Mouse (Mus musculus) testis, adult 2 months (tissue): ENCODE data around the gene Rps11. TPM values are rescaled to one million over a fixed set of nuclear protein-coding genes. Genes with fewer than 3 reads are reported as not detected.
A peak's percentile ranks its signal among the peaks of the same experiment; 100 is the strongest.

Source experiments
- H3K27ac ChIP-seq: fragments of 200-500 bp; 2 replicates; pipeline ENCODE4 v1.5.1; 2012; ENCODE audit warnings: low read depth, low read length; ENCODE audit not compliant: control insufficient read depth, insufficient read depth
- H3K27me3 ChIP-seq: fragments of 200-500 bp; 2 replicates; pipeline ENCODE4 v1.6.1; 2012; ENCODE audit warnings: mild to moderate bottlenecking, low read length, moderate library complexity; ENCODE audit not compliant: control insufficient read depth, insufficient read depth
- H3K36me3 ChIP-seq: fragments of 200-500 bp; 2 replicates; pipeline ENCODE4 v1.6.1; 2012; ENCODE audit warnings: mild to moderate bottlenecking, low read length; ENCODE audit not compliant: control insufficient read depth, insufficient read depth
- H3K4me1 ChIP-seq: fragments of 200-500 bp; 2 replicates; pipeline ENCODE4 v1.6.1; 2012; ENCODE audit warnings: low read length; ENCODE audit not compliant: control insufficient read depth, insufficient read depth
- H3K4me3 ChIP-seq: fragments of 200-500 bp; 2 replicates; pipeline ENCODE4 v1.5.1; 2012; ENCODE audit warnings: low read depth, mild to moderate bottlenecking, low read length, moderate library complexity, mixed read lengths; ENCODE audit not compliant: control insufficient read depth
- CTCF ChIP-seq: fragments of 200-500 bp; IDR thresholded peaks from 2 replicates; pipeline ENCODE4 v1.5.1; 2012; ENCODE audit warnings: low read depth, mild to moderate bottlenecking, inconsistent platforms, low read length, moderate library complexity; ENCODE audit not compliant: control insufficient read depth, insufficient read depth, insufficient replicate concordance
- POLR2A ChIP-seq: fragments of 200-500 bp; IDR thresholded peaks from 2 replicates; pipeline ENCODE4 v1.6.1; 2012; ENCODE audit warnings: low read depth, mild to moderate bottlenecking, inconsistent platforms, low read length, moderate library complexity; ENCODE audit not compliant: control insufficient read depth
- polyA plus RNA-seq: library from polyadenylated mRNA; depleted of rRNA; stranded (reverse); fragments of >200 nt; gene quantifications from 2 replicates; pipeline ENCODE4 v1.2.3, GENCODE M21; 2012

Gene Rps11
- polyA plus RNA-seq, 1 experiment: 169 TPM

- H3K27ac ChIP-seq: no peak overlapping the region
- TF ChIP-seq CTCF (no peak), POLR2A (no peak)
- H3K4me1 ChIP-seq: peaks cover 11% of the 10 kb centered on the region
- no peaks in the 10 kb centered on the region for H3K36me3 ChIP-seq
- H3K4me3 ChIP-seq: no peak overlapping the region
- H3K27me3 ChIP-seq: no peaks in the 10 kb centered on the region
These were observed 13.2 kb upstream of the Rps11 start for GRCm38 (mm10) chr7:45137171-45138006.

GRCm38 (mm10) chr7:45135993-45136567, 11.8 kb upstream of the Rps11 start, which contains the start of the genes Gm45713 and Flt3l:
Gene Gm45713 (minus strand): TSS chr7:45136231.
Gene Flt3l (minus strand): TSS chr7:45136432.
- TF ChIP-seq POLR2A: no peak
- peak; percentile 93 for TF ChIP-seq CTCF

GRCm38 (mm10) chr7:45135370-45135769, 11.1 kb upstream of the Rps11 start:
- no peaks in the 10 kb centered on the region for H3K27me3 ChIP-seq
- H3K4me1 ChIP-seq: peaks cover 11% of the 10 kb centered on the region
- no peak overlapping the region for H3K4me3 ChIP-seq
- no peak for TF ChIP-seq POLR2A
- H3K27ac ChIP-seq: no peak overlapping the region
- H3K36me3 ChIP-seq: no peaks in the 10 kb centered on the region

More at GRCm38 (mm10) chr7:45135993-45136567, 11.8 kb upstream of the Rps11 start, which contains the start of the genes Gm45713 and Flt3l:
- H3K4me1 ChIP-seq: peaks cover 11% of the 10 kb centered on the region
- H3K36me3 ChIP-seq: no peaks in the 10 kb centered on the region
- H3K27me3 ChIP-seq: no peaks in the 10 kb centered on the region
- peak within 1 kb of the TSS; percentile 74 for H3K4me3 ChIP-seq
- H3K27ac ChIP-seq: no peak within 1 kb of the TSS

GRCm38 (mm10) chr7:45134544-45135026, 10.3 kb upstream of the Rps11 start:
- no peaks in the 10 kb centered on the region for H3K27me3 ChIP-seq
- H3K27ac ChIP-seq: no peak overlapping the region
- H3K4me1 ChIP-seq: peaks cover 15% of the 10 kb centered on the region
- no peaks in the 10 kb centered on the region for H3K36me3 ChIP-seq
- H3K4me3 ChIP-seq: no peak overlapping the region
- no peak for TF ChIP-seq POLR2A
- TF ChIP-seq CTCF: no peak

GRCm38 (mm10) chr7:45133446-45134159, 9.4 kb upstream of the Rps11 start:
- H3K4me3 ChIP-seq: no peak overlapping the region
- no peak for TF ChIP-seq CTCF
- TF ChIP-seq POLR2A: no peak
- H3K27ac ChIP-seq: no peak overlapping the region
- no peaks in the 10 kb centered on the region for H3K36me3 ChIP-seq
- H3K4me1 ChIP-seq: peaks cover 15% of the 10 kb centered on the region
- H3K27me3 ChIP-seq: no peaks in the 10 kb centered on the region

DNA sequence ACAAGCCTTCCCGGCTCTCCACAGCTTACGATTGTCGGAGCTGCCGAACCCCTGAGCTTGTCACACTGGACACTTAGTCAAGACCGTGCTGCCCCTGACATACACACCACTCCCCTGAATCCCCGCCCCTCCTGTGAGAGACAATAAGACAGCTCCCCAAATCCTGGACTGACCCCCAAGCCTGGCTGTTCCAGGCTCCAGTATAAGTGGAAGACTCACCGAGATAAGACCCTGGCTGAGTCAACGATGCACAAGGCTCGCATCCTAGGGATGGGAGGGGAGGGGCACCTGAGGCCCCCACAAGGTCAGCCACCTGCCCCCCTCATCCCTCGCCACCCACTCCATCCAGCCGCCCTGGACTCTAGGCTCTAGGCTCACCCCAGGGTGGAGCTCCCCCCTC, 7.6 kb upstream of the Rps11 start:
- Histone ChIP-seq H3K27ac (no peak overlapping the region), H3K4me1 (peaks cover 20% of the 10 kb centered on the region), H3K27me3 (no peaks in the 10 kb centered on the region), H3K4me3 (no peak overlapping the region), H3K36me3 (no peaks in the 10 kb centered on the region)
- TF ChIP-seq CTCF (no peak), POLR2A (no peak)
